Mouse (Mus musculus) monocyte, adult 5-6 weeks (primary cell): ENCODE measurements around the gene Steap3. TPM values are rescaled to one million over a fixed set of nuclear protein-coding genes. Genes with fewer than 3 reads are reported as not detected.

ENCODE experiments used
- ATAC-seq: fragments of 153-309, 156-312 bp; replicated peaks from 2 replicates; pipeline ENCODE4 v1.8.0; 2017; ENCODE audit warnings: mild to moderate bottlenecking; ENCODE audit not compliant: low TSS enrichment, insufficient number of reproducible peaks, severe bottlenecking, poor library complexity, low FRiP score
- total RNA-seq: library from RNA; stranded (forward); fragments of 200-1000, 200-491, 200-594 nt; gene quantifications from 3 replicates; pipeline ENCODE4 v1.2.3, GENCODE M21; 2017

Steap3 gene
- total RNA-seq, 1 experiment from 2014 or later: 1.0 TPM

DNA sequence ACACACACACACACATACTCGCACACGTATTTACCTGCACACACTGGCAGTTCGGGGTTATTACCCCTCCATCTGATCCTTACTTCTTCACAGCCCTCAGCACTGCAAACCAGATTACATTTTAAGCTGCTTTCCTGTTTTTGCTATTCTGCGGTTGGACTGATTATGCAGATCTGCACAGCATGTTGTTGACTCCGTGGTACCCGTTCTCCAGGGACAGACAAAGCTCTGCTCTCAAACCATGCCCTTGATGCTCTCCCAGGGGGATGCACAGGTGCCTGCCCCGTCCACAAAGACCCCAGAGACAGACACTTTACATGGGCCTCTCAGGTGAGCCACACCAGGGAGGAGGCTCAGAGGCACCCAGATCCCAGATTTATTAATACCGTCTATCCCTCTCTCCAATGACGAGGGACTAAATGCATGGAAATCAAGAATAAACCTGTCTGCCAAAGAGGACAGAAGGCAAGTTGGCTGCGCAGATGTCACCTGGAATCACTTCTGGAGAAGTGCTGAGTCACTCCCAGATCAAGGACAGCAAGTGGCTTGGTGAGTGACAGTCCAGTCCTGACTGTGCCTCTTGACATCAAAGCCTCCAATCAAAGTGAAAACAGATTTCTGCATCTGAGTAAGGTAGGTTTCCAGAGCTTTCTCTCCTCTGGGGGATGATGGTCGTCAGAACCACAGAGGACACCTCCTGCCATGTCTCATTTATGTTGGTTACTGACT lies 63.8 kb downstream of the Steap3 start:
- ATAC-seq: no peak

DNA sequence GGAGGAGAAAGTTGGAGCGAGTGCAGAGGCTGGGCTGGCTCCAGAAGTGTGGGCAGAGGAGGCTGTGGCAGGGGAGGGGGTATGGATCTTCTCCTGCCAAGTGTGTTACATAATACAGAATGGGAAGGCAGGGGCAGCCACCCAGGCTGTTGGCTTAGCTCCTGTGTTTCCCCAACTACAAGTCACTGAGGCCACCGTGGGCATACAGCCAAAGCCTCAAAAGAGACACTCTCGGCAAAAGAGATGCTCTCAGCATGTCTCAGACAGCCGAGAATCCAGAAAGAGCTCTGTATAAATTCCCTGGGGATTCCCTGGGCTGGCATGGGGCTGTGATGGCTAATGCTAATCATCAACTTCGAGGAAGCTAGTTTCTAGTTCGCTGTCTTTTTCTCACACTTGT lies 64.9 kb downstream of the Steap3 start:
- ATAC-seq: no peak

DNA sequence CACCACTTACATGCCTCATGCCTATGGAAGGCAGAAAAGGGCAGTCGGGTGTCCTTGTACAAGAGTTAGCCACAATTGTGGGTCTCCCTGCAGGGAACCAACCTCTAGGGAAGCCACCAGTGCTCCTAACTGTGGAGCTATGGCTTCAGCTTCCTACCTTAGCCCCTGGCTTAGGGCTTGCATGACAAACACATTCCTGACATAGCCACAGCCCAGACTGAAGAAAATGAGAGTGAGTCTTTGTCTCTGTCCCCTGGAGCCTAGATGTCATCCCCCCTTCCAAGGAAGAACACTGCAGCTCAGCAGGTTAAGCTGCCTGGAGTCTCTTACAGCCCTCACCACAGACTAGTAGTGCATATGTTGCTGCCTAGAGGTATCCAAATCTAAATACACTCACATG lies 67.7 kb downstream of the Steap3 start:
- no peak for ATAC-seq

DNA sequence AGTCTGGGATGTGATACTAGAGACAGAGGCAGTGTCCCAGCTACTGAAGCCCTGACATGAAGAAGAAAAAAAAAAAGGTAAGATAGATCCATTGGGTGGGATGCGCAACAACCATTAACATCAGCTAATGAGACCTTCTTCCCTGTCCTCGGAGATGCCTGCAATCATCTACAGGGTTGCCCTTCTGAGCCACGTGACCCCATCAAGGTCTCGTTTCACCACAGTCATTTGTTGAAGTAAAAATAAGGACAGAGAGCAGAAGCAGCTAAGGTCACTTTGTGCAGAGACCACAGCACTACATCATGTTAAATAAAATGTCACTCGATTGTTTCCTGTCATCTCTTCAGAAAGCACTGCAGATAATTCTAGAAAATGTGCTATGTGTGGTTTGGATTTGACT lies 68.7 kb downstream of the Steap3 start:
- no peak for ATAC-seq

DNA sequence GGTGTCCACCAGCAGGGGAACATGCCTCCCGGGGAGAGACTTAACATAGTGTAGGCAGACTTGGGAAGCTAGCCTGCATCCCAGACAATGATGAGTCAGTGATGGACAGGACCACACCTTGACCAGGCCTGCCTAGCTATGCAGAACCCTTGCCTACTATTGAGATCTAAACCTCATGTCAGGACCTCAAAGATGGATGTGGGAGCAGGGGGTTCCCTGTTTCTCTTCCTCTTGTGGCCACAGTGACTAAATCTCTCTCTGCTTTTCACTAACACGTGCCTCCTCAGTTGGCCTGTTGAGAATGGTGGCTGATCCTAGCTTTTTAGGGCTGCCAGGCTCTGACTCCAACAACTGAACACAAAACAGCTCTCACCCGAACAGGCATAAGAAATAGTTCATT lies 70.0 kb downstream of the Steap3 start:
- ATAC-seq: no peak

DNA sequence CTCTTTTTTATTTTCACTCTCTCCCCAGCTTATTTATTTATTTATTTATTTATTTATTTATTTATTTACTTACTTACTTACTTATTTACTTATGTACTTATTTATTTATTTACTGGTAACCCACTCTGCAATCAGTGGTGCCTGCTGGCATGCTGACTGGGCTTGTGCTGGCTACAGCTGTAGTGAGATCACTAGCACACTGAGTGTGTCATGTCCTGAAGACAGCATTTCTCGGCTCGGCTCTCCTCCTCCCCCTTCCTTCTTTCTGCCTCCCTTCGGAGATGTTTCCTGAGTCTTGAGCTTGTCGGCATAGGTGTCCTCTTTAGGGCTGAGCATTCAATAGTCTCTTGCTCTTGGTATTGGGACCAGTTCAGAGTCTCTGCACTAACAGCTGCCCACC lies 73.6 kb downstream of the Steap3 start:
- no peak for ATAC-seq

DNA sequence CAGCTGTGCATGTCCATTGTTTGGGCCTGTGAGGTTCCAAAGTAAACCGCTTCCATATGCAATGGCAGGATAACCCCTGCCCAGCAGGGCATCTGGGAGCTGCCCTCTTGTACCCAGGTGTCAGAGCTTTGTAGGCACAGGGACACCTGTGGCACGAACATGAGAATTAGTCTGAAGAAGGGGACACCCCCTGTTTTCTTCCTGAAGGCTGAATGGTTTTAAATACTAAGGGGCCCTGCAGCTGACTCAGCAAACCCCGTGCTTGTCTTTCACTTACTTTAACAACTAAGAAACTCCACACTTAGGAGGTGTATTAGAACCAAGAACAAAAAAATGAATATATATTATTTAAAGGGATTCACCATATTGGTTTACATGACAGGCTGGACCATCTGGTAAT lies 74.4 kb downstream of the Steap3 start:
- ATAC-seq: no peak

DNA sequence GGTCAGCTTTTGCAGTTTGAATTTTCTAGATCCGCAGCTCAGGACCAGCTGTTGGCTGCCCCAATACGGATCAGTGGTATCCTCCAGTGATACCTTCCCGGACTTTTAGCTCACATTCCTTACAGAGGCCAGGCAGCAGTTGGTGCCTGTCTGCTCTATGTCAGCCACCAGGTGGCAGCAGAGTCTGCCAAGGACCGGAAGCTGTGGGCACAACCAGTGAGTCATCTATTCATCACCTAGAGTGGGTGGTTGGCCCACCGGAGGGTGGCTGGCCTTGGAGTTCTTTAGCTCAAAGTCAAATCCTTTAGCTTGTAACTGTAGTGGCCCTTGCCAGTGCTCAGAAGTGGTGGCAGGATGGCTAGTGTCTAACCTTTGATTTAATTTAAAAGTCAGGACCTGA lies 75.3 kb downstream of the Steap3 start:
- peak; percentile 80 for ATAC-seq

DNA sequence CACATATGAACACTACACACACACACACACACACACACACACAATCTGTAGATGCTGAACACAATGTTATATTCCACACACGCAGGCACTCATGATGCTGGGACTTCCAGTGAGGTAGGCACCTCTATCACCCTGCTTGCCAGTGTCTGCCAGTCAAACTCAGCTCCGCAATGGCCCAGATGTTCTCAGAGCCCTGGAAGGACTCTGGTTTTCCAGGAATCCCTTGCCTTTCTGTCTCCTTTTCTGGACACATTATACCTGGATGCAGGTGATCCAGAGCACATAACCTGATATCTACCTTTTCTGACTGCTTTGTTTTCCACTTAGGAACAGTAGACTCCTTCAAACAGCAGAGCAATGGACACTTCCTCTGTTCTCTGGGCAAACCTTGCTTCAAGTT lies 75.8 kb downstream of the Steap3 start:
- ATAC-seq: no peak

DNA sequence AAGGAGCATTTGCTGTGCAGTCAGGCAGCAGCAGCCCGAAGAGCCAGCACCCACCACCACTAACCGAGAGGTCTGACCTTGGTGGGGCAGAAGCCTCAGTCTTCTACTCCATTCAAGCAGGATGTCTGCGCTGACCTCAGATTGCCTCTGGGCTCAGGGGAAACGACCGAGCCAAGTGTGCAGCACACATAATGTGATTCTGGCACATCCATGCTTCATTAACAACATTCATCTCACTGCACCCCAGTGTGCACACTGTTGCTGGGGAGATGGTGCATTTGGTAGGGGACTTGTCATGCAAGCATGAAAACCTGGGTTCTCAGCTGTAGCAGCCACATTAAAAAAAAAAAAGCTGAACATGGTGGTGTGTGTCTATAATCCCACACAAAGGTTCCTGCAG lies 76.6 kb downstream of the Steap3 start:
- no peak for ATAC-seq

DNA sequence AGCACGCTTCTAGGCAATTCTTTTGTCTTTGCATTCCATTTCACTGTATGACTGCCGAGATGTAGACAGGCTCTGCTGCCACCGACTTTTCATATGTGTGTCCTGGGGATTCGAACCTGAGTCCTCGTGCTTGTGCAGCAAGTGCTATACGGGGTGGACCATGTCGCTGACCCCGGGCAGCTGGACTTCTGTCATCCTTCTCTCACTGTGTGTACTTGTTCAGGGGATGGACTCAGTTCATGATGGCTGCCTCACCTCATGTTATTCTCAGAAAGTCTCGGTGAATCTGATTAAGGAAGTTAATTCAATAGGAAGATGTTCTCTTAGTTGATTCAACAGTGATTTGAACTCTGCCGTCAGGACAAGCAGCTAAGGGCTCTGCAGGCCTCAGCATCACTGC lies 78.9 kb downstream of the Steap3 start:
- no peak for ATAC-seq

DNA sequence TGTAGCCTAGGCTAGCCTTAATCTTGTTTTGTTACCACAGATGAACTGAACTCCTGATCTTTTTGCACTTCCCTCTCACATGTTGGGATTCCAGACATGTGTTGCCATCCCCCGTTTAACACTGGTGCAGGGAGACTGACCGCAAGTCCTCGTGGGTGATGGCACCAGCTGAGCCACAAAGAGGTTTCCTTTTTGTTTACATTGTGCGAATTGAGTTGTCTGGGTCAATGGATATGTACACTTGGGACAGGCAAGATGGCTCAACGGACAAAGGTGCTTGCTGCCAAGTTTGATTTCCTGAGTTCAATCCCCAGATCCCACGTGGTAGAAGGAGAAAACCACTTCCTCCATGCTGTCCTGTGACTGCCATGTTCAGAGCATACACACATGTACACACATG lies 80.2 kb downstream of the Steap3 start:
- no peak for ATAC-seq

DNA sequence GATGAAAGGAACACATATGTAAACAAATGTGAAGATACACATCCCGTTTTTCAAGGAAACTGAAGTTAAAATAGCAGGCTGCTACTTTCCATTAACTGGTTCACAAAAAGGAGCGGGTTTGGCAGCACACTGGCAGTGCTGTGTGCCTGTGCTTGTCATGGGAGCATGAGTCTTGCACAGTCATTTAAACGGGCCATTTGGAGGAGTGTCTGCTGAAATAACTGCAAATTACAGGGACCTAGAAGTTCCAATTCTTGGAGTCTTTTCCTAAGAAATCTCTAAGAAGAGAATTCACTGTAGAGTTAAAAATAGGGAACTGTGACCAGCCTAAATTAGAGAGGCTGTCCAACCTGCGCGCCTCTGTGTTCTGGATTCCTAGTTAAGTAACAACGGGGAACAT lies 81.6 kb downstream of the Steap3 start:
- ATAC-seq: no peak

DNA sequence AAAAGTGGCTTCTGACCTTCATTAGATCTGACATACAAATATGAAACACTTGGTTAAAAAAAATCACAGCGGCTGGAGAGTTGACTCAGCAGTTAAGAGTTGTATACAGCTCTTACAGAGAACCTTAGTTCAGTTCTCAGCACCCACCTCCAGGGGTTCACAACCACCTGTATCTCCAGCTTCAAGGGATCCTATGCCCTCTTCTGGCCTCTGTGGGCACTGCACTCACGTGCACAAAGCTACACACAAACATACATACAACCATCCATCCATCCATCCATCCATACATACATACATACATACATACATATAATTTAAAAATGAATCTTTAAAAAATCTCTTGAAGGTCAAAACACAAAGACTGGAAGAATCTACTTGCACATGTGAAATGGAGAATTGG lies 82.2 kb downstream of the Steap3 start:
- ATAC-seq: no peak

DNA sequence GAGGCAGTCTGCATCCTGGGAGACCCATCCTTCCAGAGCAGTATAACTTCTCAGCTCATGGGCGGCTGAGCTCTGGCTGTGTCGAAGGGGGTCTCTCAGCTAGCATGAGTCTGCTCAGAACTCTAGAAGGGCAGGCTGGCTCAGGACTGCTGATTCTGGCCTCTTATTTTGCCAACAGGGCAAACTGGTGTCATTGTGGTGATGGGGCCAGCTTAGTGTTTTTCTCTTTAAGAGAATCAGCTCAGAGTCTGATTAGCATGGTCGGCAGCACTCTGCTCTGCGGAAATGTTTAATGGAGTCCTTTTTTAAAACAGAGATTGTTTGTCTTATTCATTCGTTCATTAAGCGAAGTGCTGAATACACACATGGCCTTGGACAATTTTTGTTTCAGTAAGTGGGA lies 83.3 kb downstream of the Steap3 start:
- ATAC-seq: no peak

DNA sequence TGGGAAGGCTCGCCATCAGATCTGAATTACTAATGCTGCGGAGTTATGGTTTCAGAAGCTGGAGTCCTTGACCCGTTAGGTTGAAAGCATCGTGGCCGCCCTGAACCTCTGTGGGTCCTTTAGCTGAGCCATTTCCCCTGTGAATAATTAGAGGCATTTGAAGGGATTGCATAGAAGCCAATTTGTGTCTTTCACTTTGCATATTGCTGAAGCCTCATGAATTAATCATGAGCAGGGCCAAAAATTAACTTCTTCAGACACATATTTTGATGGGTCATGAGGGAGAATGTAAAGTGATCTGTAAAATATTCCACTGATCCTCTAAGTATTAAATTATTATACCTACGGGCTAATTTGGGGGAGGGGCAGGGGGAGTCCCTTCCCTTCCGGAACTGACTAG lies 85.4 kb downstream of the Steap3 start:
- no peak for ATAC-seq

DNA sequence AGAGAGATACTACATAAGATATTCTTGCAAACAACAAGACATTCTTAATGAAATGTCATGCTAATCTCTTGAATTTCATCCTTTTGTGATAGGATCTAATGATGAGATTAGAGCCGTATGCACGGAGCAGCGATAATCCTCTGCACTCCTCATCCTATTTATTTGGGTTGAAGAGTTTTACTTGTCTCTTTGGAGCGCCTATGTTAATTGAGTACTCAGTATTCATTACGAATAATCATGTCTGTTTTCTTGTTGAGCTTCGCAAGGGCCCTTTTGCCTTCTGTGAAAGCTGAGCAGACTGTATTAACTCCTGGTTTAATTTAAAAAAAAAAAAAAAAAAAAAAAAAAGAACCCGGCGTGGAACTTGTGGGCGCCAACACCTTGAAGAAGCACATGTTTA lies 85.8 kb downstream of the Steap3 start:
- no peak for ATAC-seq

DNA sequence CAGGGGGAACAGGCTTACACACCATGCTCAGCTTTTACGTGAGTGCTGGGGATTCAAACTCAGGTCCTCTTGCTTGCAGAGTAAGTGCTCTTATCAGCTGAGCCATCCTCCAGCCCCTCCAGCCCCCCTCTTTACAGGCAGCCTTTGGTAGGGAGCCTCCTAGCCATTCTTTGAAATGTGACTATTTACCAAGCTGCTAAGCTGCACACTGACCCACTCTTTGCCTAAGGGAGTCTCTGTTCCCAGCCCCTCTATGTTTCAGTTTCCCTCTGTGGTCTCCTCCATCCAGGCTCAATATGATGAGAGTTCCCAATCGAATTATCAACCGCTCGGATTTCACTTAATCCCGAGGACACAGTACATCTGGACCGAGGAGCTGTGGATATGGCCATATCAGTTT lies 86.3 kb downstream of the Steap3 start:
- no peak for ATAC-seq

DNA sequence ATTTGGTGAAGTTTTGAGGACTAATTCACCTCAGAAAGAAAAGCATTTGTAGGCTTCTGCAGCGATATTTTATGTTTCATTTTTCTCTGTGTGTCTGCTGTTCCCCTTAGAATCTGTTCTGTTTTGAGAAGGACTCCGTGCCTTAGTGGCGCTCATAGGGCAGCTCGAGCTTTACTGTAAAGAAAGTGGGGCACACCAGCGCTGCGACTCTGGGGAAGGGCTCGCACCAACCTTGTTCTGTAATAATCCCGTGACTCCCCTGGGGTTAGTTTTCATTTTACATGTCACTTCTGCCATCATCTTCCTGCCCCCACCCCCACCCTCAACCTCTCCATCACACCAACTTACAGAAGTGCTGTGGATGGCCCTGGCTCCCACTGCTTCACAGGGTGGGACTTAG lies 95.4 kb downstream of the Steap3 start:
- ATAC-seq: no peak

DNA sequence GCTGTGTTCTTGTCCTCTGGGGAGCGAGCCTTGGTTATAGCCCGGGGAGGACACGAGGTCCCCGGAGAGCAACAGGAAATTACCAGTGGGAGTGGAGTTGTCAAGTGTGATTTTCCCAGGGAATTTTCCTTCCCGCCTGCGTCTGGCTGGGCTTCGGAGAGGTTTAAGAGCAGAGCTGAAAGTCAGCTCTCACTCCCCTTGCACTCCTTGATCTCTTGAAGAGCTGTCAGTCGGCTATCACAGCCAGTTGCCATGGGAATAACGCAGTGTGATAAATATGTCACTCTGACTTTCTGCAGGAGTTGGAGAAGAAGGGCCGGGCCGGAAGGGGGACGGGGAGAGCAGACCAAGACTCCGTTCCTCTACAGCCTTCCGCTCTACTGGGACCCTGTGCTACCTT lies 96.2 kb downstream of the Steap3 start:
- ATAC-seq: no peak

DNA sequence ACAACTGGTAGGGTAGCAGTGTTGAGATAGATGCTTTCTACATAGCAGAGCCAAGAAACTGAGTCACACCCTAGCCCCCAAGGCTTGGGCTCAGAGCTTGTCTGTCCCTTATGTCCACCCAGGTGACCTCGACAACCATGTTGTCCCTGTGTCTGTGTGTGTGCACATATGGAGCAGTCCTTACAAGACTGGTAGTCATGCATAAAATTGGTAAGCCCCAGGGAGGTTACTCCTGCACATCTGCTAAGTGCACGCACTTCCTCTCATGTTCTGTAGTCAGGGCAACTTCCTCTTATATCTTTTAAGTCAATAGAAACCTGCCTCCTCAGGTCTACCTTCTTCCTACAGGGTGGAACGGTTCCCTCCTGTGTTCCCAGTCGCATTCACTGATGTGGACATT lies 97.5 kb downstream of the Steap3 start:
- ATAC-seq: 0 out of 2 replicates have a peak, but pooled peaks have one; percentile 46
